Mouse (Mus musculus) testis, adult 2 months (tissue): ENCODE data around the gene D1Ertd622e. TPM values are rescaled to one million over a fixed set of nuclear protein-coding genes. Genes with fewer than 3 reads are reported as not detected.

Source experiments
- H3K27ac ChIP-seq: fragments of 200-500 bp; 2 replicates; pipeline ENCODE4 v1.5.1; 2012; ENCODE audit warnings: low read depth, low read length; ENCODE audit not compliant: control insufficient read depth, insufficient read depth
- H3K27me3 ChIP-seq: fragments of 200-500 bp; 2 replicates; pipeline ENCODE4 v1.6.1; 2012; ENCODE audit warnings: mild to moderate bottlenecking, low read length, moderate library complexity; ENCODE audit not compliant: control insufficient read depth, insufficient read depth
- H3K36me3 ChIP-seq: fragments of 200-500 bp; 2 replicates; pipeline ENCODE4 v1.6.1; 2012; ENCODE audit warnings: mild to moderate bottlenecking, low read length; ENCODE audit not compliant: control insufficient read depth, insufficient read depth
- H3K4me1 ChIP-seq: fragments of 200-500 bp; 2 replicates; pipeline ENCODE4 v1.6.1; 2012; ENCODE audit warnings: low read length; ENCODE audit not compliant: control insufficient read depth, insufficient read depth
- H3K4me3 ChIP-seq: fragments of 200-500 bp; 2 replicates; pipeline ENCODE4 v1.5.1; 2012; ENCODE audit warnings: low read depth, mild to moderate bottlenecking, low read length, moderate library complexity, mixed read lengths; ENCODE audit not compliant: control insufficient read depth
- CTCF ChIP-seq: fragments of 200-500 bp; IDR thresholded peaks from 2 replicates; pipeline ENCODE4 v1.5.1; 2012; ENCODE audit warnings: low read depth, mild to moderate bottlenecking, inconsistent platforms, low read length, moderate library complexity; ENCODE audit not compliant: control insufficient read depth, insufficient read depth, insufficient replicate concordance
- POLR2A ChIP-seq: fragments of 200-500 bp; IDR thresholded peaks from 2 replicates; pipeline ENCODE4 v1.6.1; 2012; ENCODE audit warnings: low read depth, mild to moderate bottlenecking, inconsistent platforms, low read length, moderate library complexity; ENCODE audit not compliant: control insufficient read depth
- polyA plus RNA-seq: library from polyadenylated mRNA; depleted of rRNA; stranded (reverse); fragments of >200 nt; gene quantifications from 2 replicates; pipeline ENCODE4 v1.2.3, GENCODE M21; 2012

D1Ertd622e gene
- polyA plus RNA-seq, 1 experiment: 7.2 TPM

- H3K36me3 ChIP-seq: no peaks in the 10 kb centered on the region
Measured at GRCm38 (mm10) chr1:97632545-97633256, 29.2 kb downstream of the D1Ertd622e start.

GRCm38 (mm10) chr1:97631843-97632470 lies 29.9 kb downstream of the D1Ertd622e start:
- H3K4me3 ChIP-seq: no peak overlapping the region
- no peaks in the 10 kb centered on the region for H3K36me3 ChIP-seq
- H3K27ac ChIP-seq: no peak overlapping the region
- H3K4me1 ChIP-seq: no peaks in the 10 kb centered on the region
- TF ChIP-seq POLR2A (no peak), CTCF (no peak)
- H3K27me3 ChIP-seq: no peaks in the 10 kb centered on the region

More at GRCm38 (mm10) chr1:97632545-97633256, 29.2 kb downstream of the D1Ertd622e start:
- Histone ChIP-seq H3K27ac (no peak overlapping the region), H3K4me3 (no peak overlapping the region), H3K27me3 (no peaks in the 10 kb centered on the region), H3K4me1 (no peaks in the 10 kb centered on the region)
- TF ChIP-seq POLR2A (no peak), CTCF (no peak)

- Histone ChIP-seq H3K27ac (no peak overlapping the region), H3K4me1 (no peaks in the 10 kb centered on the region), H3K4me3 (no peak overlapping the region), H3K27me3 (no peaks in the 10 kb centered on the region), H3K36me3 (no peaks in the 10 kb centered on the region)
- TF ChIP-seq CTCF: no peak
- no peak for TF ChIP-seq POLR2A
Measured at GRCm38 (mm10) chr1:97630146-97630545, 31.7 kb downstream of the D1Ertd622e start.

GRCm38 (mm10) chr1:97628859-97629258 lies 33.0 kb downstream of the D1Ertd622e start:
- no peak for TF ChIP-seq POLR2A
- no peak for TF ChIP-seq CTCF
- Histone ChIP-seq H3K27me3 (no peaks in the 10 kb centered on the region), H3K4me1 (no peaks in the 10 kb centered on the region), H3K4me3 (no peak overlapping the region), H3K36me3 (no peaks in the 10 kb centered on the region), H3K27ac (no peak overlapping the region)

GRCm38 (mm10) chr1:97628016-97628415 lies 33.9 kb downstream of the D1Ertd622e start:
- no peak overlapping the region for H3K27ac ChIP-seq

GRCm38 (mm10) chr1:97625427-97625826 lies 36.4 kb downstream of the D1Ertd622e start:
- Histone ChIP-seq H3K27ac (no peak overlapping the region), H3K36me3 (no peaks in the 10 kb centered on the region), H3K27me3 (no peaks in the 10 kb centered on the region), H3K4me3 (no peak overlapping the region), H3K4me1 (no peaks in the 10 kb centered on the region)
- TF ChIP-seq CTCF (no peak), POLR2A (no peak)

More at GRCm38 (mm10) chr1:97628016-97628415, 33.9 kb downstream of the D1Ertd622e start:
- Histone ChIP-seq H3K36me3 (no peaks in the 10 kb centered on the region), H3K4me3 (no peak overlapping the region), H3K4me1 (no peaks in the 10 kb centered on the region), H3K27me3 (no peaks in the 10 kb centered on the region)
- TF ChIP-seq CTCF: no peak
- TF ChIP-seq POLR2A: no peak

- no peaks in the 10 kb centered on the region for H3K4me1 ChIP-seq
- no peak overlapping the region for H3K4me3 ChIP-seq
- no peaks in the 10 kb centered on the region for H3K36me3 ChIP-seq
- TF ChIP-seq CTCF (no peak), POLR2A (no peak)
- H3K27me3 ChIP-seq: no peaks in the 10 kb centered on the region
- no peak overlapping the region for H3K27ac ChIP-seq
Measured at GRCm38 (mm10) chr1:97624386-97624785, 37.5 kb downstream of the D1Ertd622e start.
